Mouse (Mus musculus) forebrain, embryonic 15.5 days (tissue): ENCODE measurements at regions not wholly inside any gene's neighbourhood (a gene's known extent, or its start where the extent isn't known, plus 50 kb on each side); places are given as distances from the start of the nearest gene placed in this dataset.

Experiments used
- ATAC-seq: fragments of 200-750 bp; cut with Nextera tagmentation; replicated peaks from 2 replicates; pipeline ENCODE4 v1.8.0; 2017; ENCODE audit warnings: mild to moderate bottlenecking, moderate TSS enrichment, moderate library complexity
- H3K27ac ChIP-seq: fragments of 300-500 bp; sonication (generic); replicated peaks from 2 replicates; pipeline ENCODE4 v1.5.1; 2015; ENCODE audit warnings: mild to moderate bottlenecking, inconsistent platforms
- H3K27me3 ChIP-seq: fragments of 300-500 bp; sonication (generic); 2 replicates; pipeline ENCODE4 v1.6.1; 2015; ENCODE audit warnings: inconsistent platforms
- H3K36me3 ChIP-seq: fragments of 300-500 bp; sonication (generic); 2 replicates; pipeline ENCODE4 v1.6.1; 2015; ENCODE audit warnings: mild to moderate bottlenecking, inconsistent platforms
- H3K4me1 ChIP-seq: fragments of 300-500 bp; sonication (generic); 2 replicates; pipeline ENCODE4 v1.6.1; 2015; ENCODE audit warnings: inconsistent platforms
- H3K4me2 ChIP-seq: fragments of 300-500 bp; sonication (generic); replicated peaks from 2 replicates; pipeline ENCODE4 v1.6.1; 2015; ENCODE audit warnings: mild to moderate bottlenecking, inconsistent platforms
- H3K4me3 ChIP-seq: fragments of 300-500 bp; sonication (generic); 2 replicates; pipeline ENCODE4 v1.5.1; 2015; ENCODE audit warnings: mild to moderate bottlenecking, inconsistent platforms
- H3K9ac ChIP-seq: fragments of 300-500 bp; sonication (generic); replicated peaks from 2 replicates; pipeline ENCODE4 v1.6.1; 2015; ENCODE audit warnings: mild to moderate bottlenecking, inconsistent platforms
- H3K9me3 ChIP-seq: fragments of 300-500 bp; sonication (generic); 2 replicates; pipeline ENCODE4 v1.6.1; 2016; ENCODE audit warnings: inconsistent platforms
- WGBS: fragments of 180-500 bp; shearing (Covaris S2); methylation state at CpG from one replicate; pipeline ENCODE4 v1.1.7; 2015; ENCODE audit warnings: mixed read lengths; 5-methylcytosine and 5-hydroxymethylcytosine counted together

DNA sequence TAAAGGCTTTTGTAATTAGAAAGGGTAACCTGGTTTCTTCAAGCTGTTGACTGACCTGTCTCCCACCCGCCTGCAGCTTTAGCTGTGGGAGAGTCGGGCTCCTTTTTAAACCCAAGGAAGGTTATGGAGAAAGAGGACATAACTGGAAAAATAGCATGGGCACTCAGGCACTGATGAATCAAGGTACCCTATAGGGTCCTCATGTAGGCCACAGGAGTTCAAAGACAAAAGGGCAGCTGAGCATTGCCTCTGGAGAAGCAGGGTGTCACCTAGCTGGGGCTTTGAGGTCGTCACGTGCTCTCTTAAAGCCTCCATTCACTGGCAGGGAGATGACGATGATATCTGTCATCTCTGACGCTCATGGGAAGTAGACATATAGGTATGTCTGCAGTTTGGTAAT lies 68.4 kb upstream of the Habp2 start:
- Histone ChIP-seq H3K4me1 (peaks cover 7% of the 10 kb centered on the region), H3K4me3 (no peak overlapping the region), H3K9ac (no peak overlapping the region), H3K27me3 (no peaks in the 10 kb centered on the region), H3K4me2 (no peak overlapping the region), H3K27ac (no peak overlapping the region), H3K36me3 (no peaks in the 10 kb centered on the region), H3K9me3 (no peaks in the 10 kb centered on the region)
- 85% methylated on average over 6 of the region's 6 CpGs for WGBS
- no peak for ATAC-seq

DNA sequence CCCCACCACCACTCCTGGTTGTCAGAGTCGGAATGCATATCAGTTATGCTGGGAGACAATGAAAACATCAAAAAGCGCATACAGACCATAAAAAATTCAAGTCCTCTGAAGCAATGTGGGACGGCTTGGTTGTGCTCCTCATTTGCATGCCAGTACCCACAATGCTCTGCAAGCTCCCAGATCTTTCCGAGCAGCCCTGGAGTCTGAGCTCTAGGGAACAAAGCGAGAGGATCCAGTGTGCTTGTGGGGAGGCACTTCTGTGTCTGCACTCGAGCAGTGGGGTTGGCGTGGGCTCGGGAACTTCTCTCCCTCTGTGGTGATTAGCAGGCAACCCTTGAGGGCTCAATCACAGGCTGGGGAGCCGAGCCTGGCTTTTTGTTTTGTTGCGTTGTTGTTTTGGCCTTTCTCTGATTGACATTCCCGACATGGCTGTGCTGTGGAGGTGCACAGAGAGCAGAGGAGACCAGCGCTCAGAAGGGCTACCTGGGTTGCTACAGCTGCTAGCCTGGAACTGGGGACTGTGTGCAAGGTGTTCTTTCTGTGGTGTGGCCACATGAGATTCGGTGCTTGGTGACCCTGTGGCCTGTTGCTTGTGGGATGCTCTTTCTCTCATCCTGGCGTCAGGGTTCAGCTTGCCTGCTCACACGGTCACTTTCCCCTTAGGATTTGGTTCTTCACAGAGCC lies 66.1 kb upstream of the Habp2 start:
- Histone ChIP-seq H3K4me3 (no peak overlapping the region), H3K27ac (0 out of 2 replicates have a peak overlapping the region, but pooled peaks have one; percentile 21), H3K9me3 (no peaks in the 10 kb centered on the region), H3K4me1 (peaks cover 7% of the 10 kb centered on the region), H3K27me3 (no peaks in the 10 kb centered on the region), H3K9ac (0 out of 2 replicates have a peak overlapping the region, but pooled peaks have one; percentile 29), H3K36me3 (no peaks in the 10 kb centered on the region), H3K4me2 (0 out of 2 replicates have a peak overlapping the region, but pooled peaks have one; percentile 16)
- peak; percentile 61; the same call in 1 of the 2 replicates for ATAC-seq
- WGBS: 32% methylated on average over 15 of the region's 15 CpGs

DNA sequence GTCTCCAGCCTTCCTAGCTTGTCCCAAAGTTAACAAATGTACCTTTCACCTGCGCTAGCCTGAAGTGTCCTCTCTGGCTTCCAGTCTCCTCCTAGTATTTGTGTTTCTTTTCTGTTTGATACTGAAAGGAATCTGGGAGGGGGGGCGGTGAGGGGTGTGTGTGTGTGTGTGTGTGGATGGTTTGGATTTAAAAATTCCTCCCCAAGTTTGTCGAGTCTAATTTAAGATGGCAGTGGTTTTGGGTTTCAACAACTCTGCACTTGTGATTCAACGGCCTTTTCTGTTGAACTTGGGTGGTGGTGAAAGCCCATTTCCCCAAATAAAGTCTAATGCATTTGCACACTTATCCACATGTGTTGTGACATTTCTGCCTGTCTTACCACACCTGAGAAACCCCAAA lies 64.4 kb upstream of the Habp2 start:
- no peak for ATAC-seq
- H3K9ac ChIP-seq: no peak overlapping the region
- H3K9me3 ChIP-seq: no peaks in the 10 kb centered on the region
- H3K4me3 ChIP-seq: no peak overlapping the region
- WGBS: 82% methylated on average over 4 of the region's 4 CpGs
- H3K27ac ChIP-seq: no peak overlapping the region
- H3K4me1 ChIP-seq: peaks cover 7% of the 10 kb centered on the region
- no peaks in the 10 kb centered on the region for H3K36me3 ChIP-seq
- H3K4me2 ChIP-seq: no peak overlapping the region
- H3K27me3 ChIP-seq: no peaks in the 10 kb centered on the region

DNA sequence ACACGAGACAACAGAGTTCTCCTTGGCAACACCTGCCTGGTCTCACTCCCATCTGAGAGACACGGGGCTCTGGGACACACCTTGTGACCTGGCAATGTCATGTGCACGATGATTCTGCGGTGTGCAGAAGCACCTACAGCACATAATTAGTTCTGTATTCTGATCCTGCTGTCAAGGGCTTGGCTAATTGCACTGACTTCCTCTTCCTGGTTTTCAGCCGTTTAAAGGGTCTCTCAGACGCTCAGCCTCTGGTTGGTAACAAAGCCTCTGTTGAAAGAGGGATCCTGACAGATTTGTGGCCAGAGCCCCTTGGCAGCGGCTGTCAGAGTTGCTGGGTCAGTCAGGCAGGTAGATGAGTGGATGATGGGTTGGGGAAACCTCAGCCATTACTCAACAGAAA lies 61.9 kb upstream of the Habp2 start:
- no peak overlapping the region for H3K27ac ChIP-seq
- H3K27me3 ChIP-seq: no peaks in the 10 kb centered on the region
- no peak overlapping the region for H3K4me3 ChIP-seq
- H3K36me3 ChIP-seq: no peaks in the 10 kb centered on the region
- H3K9me3 ChIP-seq: no peaks in the 10 kb centered on the region
- H3K4me1 ChIP-seq: peaks cover 7% of the 10 kb centered on the region
- no peak overlapping the region for H3K9ac ChIP-seq
- WGBS: 41% methylated on average over 7 of the region's 7 CpGs
- ATAC-seq: no peak
- H3K4me2 ChIP-seq: no peak overlapping the region

DNA sequence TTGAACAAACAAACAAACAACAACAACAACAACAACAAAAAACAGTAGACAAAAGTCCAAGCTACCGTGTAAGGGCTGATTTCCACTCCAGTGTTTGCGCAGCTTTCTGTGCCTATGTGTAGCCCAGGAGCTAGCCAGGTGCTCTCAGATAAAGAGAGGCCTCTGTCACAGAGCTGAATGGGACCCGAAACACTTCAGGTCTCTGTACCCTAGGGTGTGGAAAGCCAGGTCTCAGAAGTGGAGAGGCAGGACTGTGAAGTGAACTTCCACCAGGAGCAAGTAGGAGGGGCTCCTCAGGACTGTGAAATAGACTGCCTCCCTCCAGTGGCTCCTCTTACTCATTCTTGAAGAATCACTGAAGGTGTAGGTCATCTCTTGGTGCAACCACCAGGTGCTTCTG lies 61.4 kb upstream of the Habp2 start:
- H3K9me3 ChIP-seq: no peaks in the 10 kb centered on the region
- no peak overlapping the region for H3K4me2 ChIP-seq
- no peak overlapping the region for H3K4me3 ChIP-seq
- H3K36me3 ChIP-seq: no peaks in the 10 kb centered on the region
- no peak overlapping the region for H3K9ac ChIP-seq
- no peaks in the 10 kb centered on the region for H3K27me3 ChIP-seq
- ATAC-seq: no peak
- whole genome bisulfite sequencing: 86% methylated on average over 3 of the region's 3 CpGs
- H3K27ac ChIP-seq: no peak overlapping the region
- peaks cover 7% of the 10 kb centered on the region for H3K4me1 ChIP-seq

DNA sequence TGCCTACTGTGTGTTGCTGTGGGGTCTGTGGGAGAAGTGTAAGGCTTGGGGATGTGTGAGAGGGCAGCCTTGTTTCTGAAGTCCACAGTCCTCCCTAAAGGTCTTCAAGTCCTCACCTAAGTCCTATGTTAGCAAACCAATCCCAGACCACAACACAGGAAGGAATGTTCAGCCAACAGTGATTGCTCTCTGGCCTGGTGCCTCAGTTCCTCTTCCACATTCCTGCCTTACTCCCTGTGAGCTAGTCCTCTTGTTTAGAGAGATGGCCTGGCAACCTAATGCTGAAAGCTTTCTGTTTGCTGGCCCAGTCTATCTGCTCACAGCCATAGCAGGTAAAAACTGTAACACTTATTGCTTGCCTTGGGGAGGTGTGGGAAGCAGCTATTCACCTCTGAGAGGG lies 58.4 kb upstream of the Habp2 start:
- no peak overlapping the region for H3K27ac ChIP-seq
- no peak overlapping the region for H3K4me2 ChIP-seq
- H3K36me3 ChIP-seq: no peaks in the 10 kb centered on the region
- H3K4me1 ChIP-seq: peaks cover 13% of the 10 kb centered on the region
- H3K4me3 ChIP-seq: no peak overlapping the region
- H3K9me3 ChIP-seq: no peaks in the 10 kb centered on the region
- no peaks in the 10 kb centered on the region for H3K27me3 ChIP-seq
- no peak for ATAC-seq
- no peak overlapping the region for H3K9ac ChIP-seq

DNA sequence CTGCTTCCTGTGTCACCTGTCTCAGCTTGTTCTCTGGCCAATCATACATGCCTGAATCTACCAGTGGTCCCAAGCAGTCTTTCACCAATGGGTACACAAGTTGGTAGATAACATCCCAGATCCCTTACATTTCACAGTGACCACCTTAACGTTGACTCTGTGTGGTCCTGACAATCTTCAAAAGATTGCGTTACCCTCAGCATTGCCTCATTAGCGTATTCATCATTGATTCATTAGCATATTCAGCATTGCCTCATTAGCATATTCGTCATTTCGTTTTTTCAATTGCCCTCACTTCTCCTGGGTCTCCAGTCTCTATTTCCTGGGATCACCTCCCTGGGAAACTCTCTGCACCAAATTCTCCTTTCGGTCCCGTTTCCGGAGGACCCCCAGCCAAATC lies 55.5 kb upstream of the Habp2 start:
- Histone ChIP-seq H3K9ac (no peak overlapping the region), H3K9me3 (no peaks in the 10 kb centered on the region), H3K4me2 (peak overlapping the region; percentile 32), H3K27me3 (no peaks in the 10 kb centered on the region), H3K36me3 (no peaks in the 10 kb centered on the region), H3K27ac (peak overlapping the region; percentile 32; the same call in 1 of the 2 replicates), H3K4me1 (peaks cover 22% of the 10 kb centered on the region), H3K4me3 (0 out of 2 replicates have a peak overlapping the region, but pooled peaks have one; percentile 1)
- peak; percentile 46; the same call in 1 of the 2 replicates for ATAC-seq
- 27% methylated on average over 8 of the region's 8 CpGs for WGBS

DNA sequence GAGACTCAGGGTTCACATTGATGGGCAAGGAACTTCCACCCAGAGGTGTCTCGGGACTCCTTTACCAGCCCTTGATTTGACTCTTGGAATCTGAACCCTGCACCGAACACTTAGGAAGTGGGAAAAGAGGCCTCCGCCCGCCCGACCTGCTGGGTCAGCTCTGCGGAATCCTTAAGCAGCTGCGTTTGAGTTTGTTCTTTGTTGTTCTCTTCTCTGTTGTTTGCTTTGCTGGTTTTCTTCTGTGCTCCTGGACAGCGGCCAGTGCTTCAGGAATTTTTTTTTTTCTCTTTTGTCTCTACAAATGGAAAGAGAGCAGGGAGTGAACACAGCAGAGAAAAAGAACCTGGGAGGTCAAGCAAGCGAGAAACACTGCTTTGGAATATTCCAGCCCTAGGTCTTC lies 55.1 kb upstream of the Habp2 start:
- Histone ChIP-seq H3K4me1 (peaks cover 22% of the 10 kb centered on the region), H3K4me3 (0 out of 2 replicates have a peak overlapping the region, but pooled peaks have one; percentile 1), H3K27ac (peak overlapping the region; percentile 32; the same call in 1 of the 2 replicates), H3K36me3 (no peaks in the 10 kb centered on the region), H3K9me3 (no peaks in the 10 kb centered on the region), H3K9ac (no peak overlapping the region), H3K4me2 (peak overlapping the region; percentile 32), H3K27me3 (no peaks in the 10 kb centered on the region)
- 9% methylated on average over 9 of the region's 9 CpGs for WGBS
- ATAC-seq: peak; percentile 19; the same call in 1 of the 2 replicates

DNA sequence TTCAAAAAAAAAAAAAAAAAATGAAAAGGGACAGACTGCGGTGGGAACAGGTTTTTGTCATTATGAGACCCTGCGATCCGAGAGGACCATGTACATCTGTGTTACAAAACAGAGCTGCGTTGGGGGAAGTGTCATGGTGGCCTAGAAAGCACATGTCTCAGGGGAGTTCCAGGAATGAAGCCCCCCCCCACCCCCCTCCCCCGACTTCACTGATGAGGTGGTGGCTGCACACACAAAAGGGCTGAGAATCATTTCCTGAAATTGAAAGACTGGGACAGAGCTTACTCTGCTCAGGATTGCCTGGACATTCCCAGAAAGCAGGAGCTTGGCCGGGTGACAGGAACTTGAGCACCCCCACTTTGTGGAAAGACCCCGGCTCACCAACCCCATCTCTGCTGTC lies 54.7 kb upstream of the Habp2 start:
- Histone ChIP-seq H3K4me2 (peak overlapping the region; percentile 32; the same call in 1 of the 2 replicates), H3K4me1 (peaks cover 22% of the 10 kb centered on the region), H3K4me3 (no peak overlapping the region), H3K9ac (no peak overlapping the region), H3K27ac (0 out of 2 replicates have a peak overlapping the region, but pooled peaks have one; percentile 32), H3K36me3 (no peaks in the 10 kb centered on the region), H3K9me3 (no peaks in the 10 kb centered on the region), H3K27me3 (no peaks in the 10 kb centered on the region)
- peak; percentile 35 for ATAC-seq
- 14% methylated on average over 7 of the region's 7 CpGs for WGBS

DNA sequence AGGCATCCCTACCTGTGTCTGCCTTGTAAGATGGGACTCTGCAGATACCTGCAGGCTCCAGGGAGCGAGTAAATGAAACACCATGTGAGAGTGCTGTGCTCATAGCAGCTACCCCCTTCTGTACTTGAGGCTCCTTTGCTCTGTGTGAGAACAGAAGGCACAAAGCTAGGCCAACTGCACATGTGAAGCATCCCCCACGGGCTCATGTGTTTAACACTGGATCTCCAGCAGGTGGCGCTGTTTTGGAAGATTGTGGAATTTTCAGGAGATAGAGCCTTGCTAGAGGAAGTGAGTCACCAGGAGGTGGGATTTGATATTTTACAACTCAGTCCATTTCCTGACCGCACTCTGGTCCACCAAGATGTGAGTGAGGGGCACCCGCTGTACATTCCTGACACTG lies 54.0 kb upstream of the Habp2 start:
- Histone ChIP-seq H3K4me2 (no peak overlapping the region), H3K9me3 (no peaks in the 10 kb centered on the region), H3K4me3 (no peak overlapping the region), H3K36me3 (no peaks in the 10 kb centered on the region), H3K27ac (no peak overlapping the region), H3K4me1 (peaks cover 22% of the 10 kb centered on the region), H3K9ac (no peak overlapping the region), H3K27me3 (no peaks in the 10 kb centered on the region)
- WGBS: 95% methylated on average over 5 of the region's 5 CpGs
- no peak for ATAC-seq

DNA sequence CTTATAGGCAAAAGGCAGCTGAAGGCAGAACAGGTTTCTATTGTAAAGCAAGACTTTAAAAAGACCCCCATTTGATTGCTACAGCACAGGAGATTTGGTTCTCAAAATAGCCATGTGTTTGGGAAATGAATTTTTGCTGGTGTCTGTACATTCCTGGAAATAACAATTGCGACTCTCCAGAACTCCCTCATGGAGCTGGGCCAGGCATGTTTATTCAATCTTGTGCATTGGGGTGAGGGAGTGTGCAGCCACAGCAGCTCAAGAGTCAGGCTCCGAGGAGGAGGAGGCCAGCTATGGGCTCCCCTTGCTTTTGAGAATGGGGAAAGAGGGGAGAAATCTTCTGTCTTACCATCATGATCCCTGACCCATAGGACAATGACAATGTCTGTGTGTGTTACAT lies 51.9 kb upstream of the Habp2 start:
- Histone ChIP-seq H3K4me3 (no peak overlapping the region), H3K9ac (no peak overlapping the region), H3K9me3 (no peaks in the 10 kb centered on the region), H3K27ac (no peak overlapping the region), H3K4me2 (no peak overlapping the region), H3K4me1 (peaks cover 22% of the 10 kb centered on the region), H3K27me3 (no peaks in the 10 kb centered on the region), H3K36me3 (no peaks in the 10 kb centered on the region)
- WGBS: 48% methylated on average over 2 of the region's 2 CpGs
- ATAC-seq: no peak
